Mouse (Mus musculus): Measurements from ENCODE around the gene Tmem80. TPM values are rescaled to one million over a fixed set of nuclear protein-coding genes. Genes with fewer than 3 reads are reported as not detected.

Gene Tmem80
- polyA plus RNA-seq, 1 experiment from 2014 or later, result 11.9 TPM

- no peak overlapping the region for H3K9ac ChIP-seq (replicated peaks)
Observed at GRCm38 (mm10) chr7:141369918-141370317, 42.4 kb downstream of the Tmem80 start.

GRCm38 (mm10) chr7:141371942-141372595 lies 44.5 kb downstream of the Tmem80 start:
- DNase-seq (no peak), ATAC-seq (peak; percentile 67)
- 47% methylated on average over 6 of the region's 6 CpGs for WGBS (ENCODE audit: insufficient replicate concordance)
- H3K27ac ChIP-seq (ENCODE audit: low read depth), result peak overlapping the region; percentile 45; the same call in 1 of the 2 replicates
- no peak for TF ChIP-seq EP300 (IDR thresholded peaks at IDR 0.05; ENCODE audit: low read depth)
- H3K4me1 ChIP-seq (ENCODE audit: insufficient read depth), result peaks cover 10% of the 10 kb centered on the region
- H3K4me2 ChIP-seq (ENCODE audit: low read depth, low read length), result no peak overlapping the region
- no peaks in the 10 kb centered on the region for H3K36me3 ChIP-seq (replicated peaks; ENCODE audit: insufficient read depth, low read length)
- H3K9ac ChIP-seq (replicated peaks), result no peak overlapping the region
- H3K4me3 ChIP-seq (ENCODE audit: low read depth, low read length), result no peak overlapping the region
- H3K27me3 ChIP-seq (ENCODE audit: insufficient read depth, low read length), result no peaks in the 10 kb centered on the region
- H3K9me3 ChIP-seq (ENCODE audit: low read length), result no peaks in the 10 kb centered on the region

More at GRCm38 (mm10) chr7:141369918-141370317, 42.4 kb downstream of the Tmem80 start:
- Histone ChIP-seq H3K27me3 (ENCODE audit: insufficient read depth, low read length) (no peaks in the 10 kb centered on the region), H3K4me3 (ENCODE audit: low read depth, low read length) (no peak overlapping the region), H3K27ac (ENCODE audit: low read depth) (peak overlapping the region; percentile 78), H3K4me2 (ENCODE audit: low read depth, low read length) (no peak overlapping the region), H3K36me3 (replicated peaks; ENCODE audit: insufficient read depth, low read length) (no peaks in the 10 kb centered on the region), H3K9me3 (ENCODE audit: low read length) (no peaks in the 10 kb centered on the region), H3K4me1 (ENCODE audit: insufficient read depth) (peaks cover 16% of the 10 kb centered on the region)
- ATAC-seq (no peak), DNase-seq (no peak)
- TF ChIP-seq EP300 (IDR thresholded peaks at IDR 0.05; ENCODE audit: low read depth) (no peak), CTCF (IDR thresholded peaks at IDR 0.05; ENCODE audit: low read depth) (no peak)
- 49% methylated on average over 5 of the region's 5 CpGs for WGBS (ENCODE audit: insufficient replicate concordance)

GRCm38 (mm10) chr7:141373611-141374010 lies 46.1 kb downstream of the Tmem80 start:
- Histone ChIP-seq H3K27ac (ENCODE audit: low read depth) (no peak overlapping the region), H3K4me2 (ENCODE audit: low read depth, low read length) (no peak overlapping the region), H3K36me3 (replicated peaks; ENCODE audit: insufficient read depth, low read length) (no peaks in the 10 kb centered on the region), H3K9me3 (ENCODE audit: low read length) (no peaks in the 10 kb centered on the region), H3K9ac (replicated peaks) (no peak overlapping the region), H3K4me1 (ENCODE audit: insufficient read depth) (peaks cover 10% of the 10 kb centered on the region), H3K4me3 (ENCODE audit: low read depth, low read length) (no peak overlapping the region), H3K27me3 (ENCODE audit: insufficient read depth, low read length) (no peaks in the 10 kb centered on the region)
- ATAC-seq (peak; percentile 51; the same call in 1 of the 2 replicates), DNase-seq (no peak)
- 73% methylated on average over 6 of the region's 6 CpGs for WGBS (ENCODE audit: insufficient replicate concordance)
- TF ChIP-seq EP300 (IDR thresholded peaks at IDR 0.05; ENCODE audit: low read depth) (no peak), CTCF (IDR thresholded peaks at IDR 0.05; ENCODE audit: low read depth) (no peak)

- Histone ChIP-seq H3K36me3 (replicated peaks; ENCODE audit: insufficient read depth, low read length) (no peaks in the 10 kb centered on the region), H3K4me1 (ENCODE audit: insufficient read depth) (peaks cover 10% of the 10 kb centered on the region), H3K9me3 (ENCODE audit: low read length) (no peaks in the 10 kb centered on the region), H3K9ac (replicated peaks) (no peak overlapping the region), H3K27me3 (ENCODE audit: insufficient read depth, low read length) (no peaks in the 10 kb centered on the region), H3K4me2 (ENCODE audit: low read depth, low read length) (no peak overlapping the region), H3K27ac (ENCODE audit: low read depth) (no peak overlapping the region), H3K4me3 (ENCODE audit: low read depth, low read length) (no peak overlapping the region)
- TF ChIP-seq EP300 (IDR thresholded peaks at IDR 0.05; ENCODE audit: low read depth) (no peak), CTCF (IDR thresholded peaks at IDR 0.05; ENCODE audit: low read depth) (no peak)
- ATAC-seq (no peak), DNase-seq (no peak)
Observed at GRCm38 (mm10) chr7:141374399-141374798, 46.9 kb downstream of the Tmem80 start.

GRCm38 (mm10) chr7:141379584-141379983 lies 52.0 kb downstream of the Tmem80 start:
- Histone ChIP-seq H3K9ac (replicated peaks) (no peak overlapping the region), H3K27me3 (ENCODE audit: insufficient read depth, low read length) (no peaks in the 10 kb centered on the region), H3K36me3 (replicated peaks; ENCODE audit: insufficient read depth, low read length) (no peaks in the 10 kb centered on the region), H3K27ac (ENCODE audit: low read depth) (peak overlapping the region; percentile 59; the same call in 1 of the 2 replicates), H3K9me3 (ENCODE audit: low read length) (no peaks in the 10 kb centered on the region), H3K4me2 (ENCODE audit: low read depth, low read length) (no peak overlapping the region), H3K4me1 (ENCODE audit: insufficient read depth) (peaks cover 9% of the 10 kb centered on the region; the same call in 1 of the 2 replicates), H3K4me3 (ENCODE audit: low read depth, low read length) (no peak overlapping the region)
- TF ChIP-seq CTCF (IDR thresholded peaks at IDR 0.05; ENCODE audit: low read depth) (no peak), EP300 (IDR thresholded peaks at IDR 0.05; ENCODE audit: low read depth) (no peak)
- peak; percentile 60 for DNase-seq
- WGBS (ENCODE audit: insufficient replicate concordance), result 48% methylated on average over 4 of the region's 4 CpGs
- peak; percentile 17; the same call in 1 of the 2 replicates for ATAC-seq

- TF ChIP-seq CTCF (IDR thresholded peaks at IDR 0.05; ENCODE audit: low read depth) (no peak), EP300 (IDR thresholded peaks at IDR 0.05; ENCODE audit: low read depth) (no peak)
- no peak for ATAC-seq
- Histone ChIP-seq H3K4me3 (ENCODE audit: low read depth, low read length) (no peak overlapping the region), H3K4me1 (ENCODE audit: insufficient read depth) (peaks cover 9% of the 10 kb centered on the region; the same call in 1 of the 2 replicates), H3K4me2 (ENCODE audit: low read depth, low read length) (no peak overlapping the region), H3K9me3 (ENCODE audit: low read length) (no peaks in the 10 kb centered on the region), H3K27me3 (ENCODE audit: insufficient read depth, low read length) (no peaks in the 10 kb centered on the region), H3K9ac (replicated peaks) (no peak overlapping the region), H3K36me3 (replicated peaks; ENCODE audit: insufficient read depth, low read length) (no peaks in the 10 kb centered on the region), H3K27ac (ENCODE audit: low read depth) (peak overlapping the region; percentile 48)
- DNase-seq, result peak; percentile 13
- 46% methylated on average over 4 of the region's 4 CpGs for WGBS (ENCODE audit: insufficient replicate concordance)
Observed at GRCm38 (mm10) chr7:141381068-141381835, 53.7 kb downstream of the Tmem80 start.

Other genes starting within 250 kb of the Tmem80 start
- 1.4 and 1.5 TPM in 2 replicates for gene Pkp3, start 249.5 kb upstream of the Tmem80 start, polyA plus RNA-seq (2015; fragmentation: Nextera tagmentation; extraction: Ambion mirVana)
- 18.0 and 20.1 TPM in 2 replicates for gene Sigirr, start 227.2 kb upstream of the Tmem80 start, polyA plus RNA-seq (2015; fragmentation: Nextera tagmentation; extraction: Ambion mirVana)
- gene Ano9, start 209.9 kb upstream of the Tmem80 start, polyA plus RNA-seq (2015; fragmentation: Nextera tagmentation; extraction: Ambion mirVana), result 1.4 and 1.8 TPM in 2 replicates
- 57.9 and 71.0 TPM in 2 replicates for gene Ptdss2, start 205.4 kb upstream of the Tmem80 start, polyA plus RNA-seq (2015; fragmentation: Nextera tagmentation; extraction: Ambion mirVana)
- 55.2 and 55.7 TPM in 2 replicates for gene Rnh1, start 154.9 kb upstream of the Tmem80 start, polyA plus RNA-seq (2015; fragmentation: Nextera tagmentation; extraction: Ambion mirVana)
- gene Hras, start 133.7 kb upstream of the Tmem80 start, polyA plus RNA-seq (2015; fragmentation: Nextera tagmentation; extraction: Ambion mirVana), result 44.0 and 46.2 TPM in 2 replicates
- 2.0 and 2.2 TPM in 2 replicates for gene Lrrc56, start 133.6 kb upstream of the Tmem80 start, polyA plus RNA-seq (2015; fragmentation: Nextera tagmentation; extraction: Ambion mirVana)
- gene Lmntd2, start 113.7 kb upstream of the Tmem80 start, polyA plus RNA-seq (2015; fragmentation: Nextera tagmentation; extraction: Ambion mirVana), result 0.49 TPM in 2 replicates
- 24.9 and 27.3 TPM in 2 replicates for gene Rassf7, start 111.9 kb upstream of the Tmem80 start, polyA plus RNA-seq (2015; fragmentation: Nextera tagmentation; extraction: Ambion mirVana)
- gene Phrf1, start 99.0 kb upstream of the Tmem80 start, polyA plus RNA-seq (2015; fragmentation: Nextera tagmentation; extraction: Ambion mirVana), result 10.8 and 14.3 TPM in 2 replicates
- 22.9 and 25.4 TPM in 2 replicates for gene Irf7, start 61.3 kb upstream of the Tmem80 start, polyA plus RNA-seq (2015; fragmentation: Nextera tagmentation; extraction: Ambion mirVana)
- gene Cdhr5, start 51.0 kb upstream of the Tmem80 start, polyA plus RNA-seq (2015; fragmentation: Nextera tagmentation; extraction: Ambion mirVana), result 1.1 and 1.3 TPM in 2 replicates
- not detected in 2 replicates for gene Sct, start 48.6 kb upstream of the Tmem80 start, polyA plus RNA-seq (2015; fragmentation: Nextera tagmentation; extraction: Ambion mirVana)
- not detected in 2 replicates for gene Drd4, start 35.7 kb upstream of the Tmem80 start, polyA plus RNA-seq (2015; fragmentation: Nextera tagmentation; extraction: Ambion mirVana)
- 10.7 and 11.9 TPM in 2 replicates for gene Deaf1, start within 50 bp of the Tmem80 start, polyA plus RNA-seq (2015; fragmentation: Nextera tagmentation; extraction: Ambion mirVana)
- gene Eps8l2, start 11.1 kb downstream of the Tmem80 start, polyA plus RNA-seq (2015; fragmentation: Nextera tagmentation; extraction: Ambion mirVana), result 22.2 and 25.4 TPM in 2 replicates
- 246 and 265 TPM in 2 replicates for gene Taldo1, start 64.5 kb downstream of the Tmem80 start, polyA plus RNA-seq (2015; fragmentation: Nextera tagmentation; extraction: Ambion mirVana)
- gene Gatd1, start 86.4 kb downstream of the Tmem80 start, polyA plus RNA-seq (2015; fragmentation: Nextera tagmentation; extraction: Ambion mirVana), result 17.4 and 18.2 TPM in 2 replicates
- gene Cend1, start 101.8 kb downstream of the Tmem80 start, polyA plus RNA-seq (2015; fragmentation: Nextera tagmentation; extraction: Ambion mirVana), result not detected in 2 replicates
- 38.4 and 41.6 TPM in 2 replicates for gene Slc25a22, start 110.2 kb downstream of the Tmem80 start, polyA plus RNA-seq (2015; fragmentation: Nextera tagmentation; extraction: Ambion mirVana)
- 3.6 and 4.3 TPM in 2 replicates for gene Pidd1, start 116.3 kb downstream of the Tmem80 start, polyA plus RNA-seq (2015; fragmentation: Nextera tagmentation; extraction: Ambion mirVana)
- 861 and 865 TPM in 2 replicates for gene Rplp2, start 119.6 kb downstream of the Tmem80 start, polyA plus RNA-seq (2015; fragmentation: Nextera tagmentation; extraction: Ambion mirVana)
- 47.1 and 51.3 TPM in 2 replicates for gene Pnpla2, start 127.5 kb downstream of the Tmem80 start, polyA plus RNA-seq (2015; fragmentation: Nextera tagmentation; extraction: Ambion mirVana)
- 6.3 and 7.3 TPM in 2 replicates for gene Cracr2b, start 133.4 kb downstream of the Tmem80 start, polyA plus RNA-seq (2015; fragmentation: Nextera tagmentation; extraction: Ambion mirVana)
- gene Cd151, start 139.7 kb downstream of the Tmem80 start, polyA plus RNA-seq (2015; fragmentation: Nextera tagmentation; extraction: Ambion mirVana), result 5.1 and 6.6 TPM in 2 replicates
- gene Polr2l, start 147.4 kb downstream of the Tmem80 start, polyA plus RNA-seq (2015; fragmentation: Nextera tagmentation; extraction: Ambion mirVana), result 41.8 and 45.1 TPM in 2 replicates
- 72.2 and 77.0 TPM in 2 replicates for gene Tspan4, start 147.5 kb downstream of the Tmem80 start, polyA plus RNA-seq (2015; fragmentation: Nextera tagmentation; extraction: Ambion mirVana)
- gene Chid1, start 212.1 kb downstream of the Tmem80 start, polyA plus RNA-seq (2015; fragmentation: Nextera tagmentation; extraction: Ambion mirVana), result 12.6 and 14.7 TPM in 2 replicates
- 27.8 and 33.8 TPM in 2 replicates for gene Ap2a2, start 234.4 kb downstream of the Tmem80 start, polyA plus RNA-seq (2015; fragmentation: Nextera tagmentation; extraction: Ambion mirVana)